Mouse (Mus musculus): ENCODE results near the gene Vmn1r159.
"Not testable (repeated sequence)": the region's sequence is repeated elsewhere in the genome, so short reads cannot be mapped to it uniquely, and the experiment has no call there.

Gene Vmn1r159

GRCm38 (mm10) chr7:22843505-22843904 is at the start of gene Vmn1r159:
Gene Vmn1r159, minus strand, starts transcription at chr7:22843605.
- DNase-seq (ENCODE audit: low spot score in 2 of 2) = not testable (repeated sequence)

DNA sequence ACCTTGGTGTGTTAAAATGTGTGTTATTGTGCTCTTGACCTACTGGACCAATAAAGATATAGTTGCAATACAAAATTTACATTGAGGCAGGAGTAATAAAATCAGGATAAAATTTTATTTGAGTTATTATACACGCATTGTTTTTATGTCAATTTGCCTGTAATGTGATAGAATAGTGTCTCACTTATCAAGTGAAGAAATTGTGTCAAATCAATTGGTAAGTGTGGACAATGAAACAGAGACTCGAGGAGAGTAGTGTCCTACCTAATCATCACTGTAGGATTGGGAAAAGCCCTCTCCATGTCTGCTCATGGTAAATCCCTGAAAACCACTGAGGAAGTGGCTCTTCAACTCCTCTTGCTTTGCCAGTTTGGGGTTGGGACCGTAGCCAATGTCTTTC is 27.5 kb upstream of the Vmn1r159 start, which contains the start of gene Vmn1r160:
Gene Vmn1r160, plus strand, starts transcription at position 301 of the 400 bp plus-strand sequence.
- DNase-seq (ENCODE audit: low spot score in 2 of 2) = not testable (repeated sequence)
